Mouse (Mus musculus): ENCODE measurements around the gene Plin5. TPM values are rescaled to one million over a fixed set of nuclear protein-coding genes. Genes with fewer than 3 reads are reported as not detected.
"Not testable (repeated sequence)": the region's sequence is repeated elsewhere in the genome, so short reads cannot be mapped to it uniquely, and the experiment has no call there.

Plin5 gene
- polyA plus RNA-seq, 1 experiment from 2014 or later: 0.31 TPM

DNA sequence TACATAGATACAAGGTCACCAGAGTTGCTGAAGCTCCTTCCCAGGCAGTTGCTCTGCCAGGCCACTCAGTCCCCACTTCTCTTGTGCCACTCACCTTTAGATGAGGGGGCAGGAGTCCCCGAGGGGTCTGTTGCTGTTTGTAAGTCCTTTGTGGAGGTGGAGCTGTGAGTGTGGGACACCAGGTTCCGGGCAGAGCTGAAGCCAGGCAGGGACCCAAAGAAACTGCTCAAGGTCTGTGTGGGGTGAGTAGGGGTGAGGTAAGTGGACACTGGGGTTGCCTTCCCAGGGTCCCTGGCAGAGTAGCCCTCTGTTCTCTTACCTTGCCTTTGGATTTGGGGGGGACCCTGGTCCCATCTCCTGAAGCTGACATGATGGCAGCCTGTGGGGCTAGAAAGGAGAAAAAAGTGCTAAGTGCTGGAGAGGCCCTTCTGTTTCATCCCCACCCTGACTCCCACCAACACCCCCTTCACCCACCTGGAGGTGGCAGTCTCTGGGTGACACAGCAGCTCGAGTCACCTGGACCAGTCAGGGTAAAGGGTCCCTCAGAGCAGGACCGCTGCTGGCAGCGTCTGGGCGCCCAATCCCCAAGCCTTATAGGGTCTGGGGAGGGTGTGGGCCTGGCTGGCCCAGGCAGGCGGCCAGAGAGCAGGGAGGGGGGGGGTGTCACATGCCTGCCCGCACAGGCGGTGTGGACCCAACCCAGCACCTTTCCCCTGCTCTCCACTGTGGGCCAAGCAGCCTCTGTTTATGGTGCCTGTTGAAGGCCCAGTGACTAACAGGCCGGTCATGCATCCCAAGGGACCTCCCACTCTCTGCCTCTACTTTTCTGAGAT lies 8.0 kb downstream of the Plin5 start, which contains the start of gene Plin4:
Plin4 (minus strand) TSS at position 585 of the 833 bp plus-strand sequence.
- 0 out of 2 replicates have a peak, but pooled peaks have one; percentile 32 for ATAC-seq (replicated peaks; ENCODE audit: insufficient number of reproducible peaks, low FRiP score, low TSS enrichment, low read depth)
- WGBS: 59% methylated on average over 10 of the region's 10 CpGs

GRCm38 (mm10) chr17:56108334-56109044 lies 8.9 kb downstream of the Plin5 start:
- H3K9ac ChIP-seq (replicated peaks; ENCODE audit: low read length): no peak overlapping the region
- no peaks in the 10 kb centered on the region for H3K27me3 ChIP-seq (ENCODE audit: control insufficient read depth, insufficient read depth, low read length)
- no peak overlapping the region for H3K4me3 ChIP-seq (ENCODE audit: low read depth, low read length)
- H3K36me3 ChIP-seq (replicated peaks; ENCODE audit: control insufficient read depth, insufficient read depth, low read depth, low read length): no peaks in the 10 kb centered on the region
- no peak for ATAC-seq (replicated peaks; ENCODE audit: insufficient number of reproducible peaks, low FRiP score, low TSS enrichment, low read depth)
- no peaks in the 10 kb centered on the region for H3K4me1 ChIP-seq (ENCODE audit: control insufficient read depth, insufficient read depth, low read length)
- DNase-seq (ENCODE audit: low spot score): no peak
- H3K27ac ChIP-seq (replicated peaks; ENCODE audit: low read depth, low read length): no peak overlapping the region
- H3K9me3 ChIP-seq (replicated peaks; ENCODE audit: control insufficient read depth, low read length): no peaks in the 10 kb centered on the region
- 82% methylated on average over 6 of the region's 6 CpGs for WGBS
- H3K4me2 ChIP-seq (ENCODE audit: low read depth, low read length): no peak overlapping the region

More for the DNA sequence above, 8.0 kb downstream of the Plin5 start, which contains the start of gene Plin4:
- no peak for DNase-seq (ENCODE audit: low spot score)
- Histone ChIP-seq H3K36me3 (replicated peaks; ENCODE audit: control insufficient read depth, insufficient read depth, low read depth, low read length) (no peaks in the 10 kb centered on the region), H3K4me1 (ENCODE audit: control insufficient read depth, insufficient read depth, low read length) (no peaks in the 10 kb centered on the region), H3K27me3 (ENCODE audit: control insufficient read depth, insufficient read depth, low read length) (no peaks in the 10 kb centered on the region), H3K9me3 (replicated peaks; ENCODE audit: control insufficient read depth, low read length) (no peaks in the 10 kb centered on the region), H3K4me3 (ENCODE audit: low read depth, low read length) (no peak within 1 kb of the TSS), H3K9ac (replicated peaks; ENCODE audit: low read length) (no peak within 1 kb of the TSS), H3K4me2 (ENCODE audit: low read depth, low read length) (no peak within 1 kb of the TSS), H3K27ac (replicated peaks; ENCODE audit: low read depth, low read length) (no peak within 1 kb of the TSS)

GRCm38 (mm10) chr17:56107736-56108135 lies 9.7 kb downstream of the Plin5 start:
- WGBS: 63% methylated on average over 2 of the region's 2 CpGs
- no peaks in the 10 kb centered on the region for H3K9me3 ChIP-seq (replicated peaks; ENCODE audit: control insufficient read depth, low read length)
- no peaks in the 10 kb centered on the region for H3K27me3 ChIP-seq (ENCODE audit: control insufficient read depth, insufficient read depth, low read length)
- no peak for ATAC-seq (replicated peaks; ENCODE audit: insufficient number of reproducible peaks, low FRiP score, low TSS enrichment, low read depth)
- no peak overlapping the region for H3K9ac ChIP-seq (replicated peaks; ENCODE audit: low read length)
- no peak overlapping the region for H3K4me2 ChIP-seq (ENCODE audit: low read depth, low read length)
- no peak for DNase-seq (ENCODE audit: low spot score)
- H3K4me3 ChIP-seq (ENCODE audit: low read depth, low read length): no peak overlapping the region
- H3K4me1 ChIP-seq (ENCODE audit: control insufficient read depth, insufficient read depth, low read length): no peaks in the 10 kb centered on the region
- no peaks in the 10 kb centered on the region for H3K36me3 ChIP-seq (replicated peaks; ENCODE audit: control insufficient read depth, insufficient read depth, low read depth, low read length)
- no peak overlapping the region for H3K27ac ChIP-seq (replicated peaks; ENCODE audit: low read depth, low read length)

DNA sequence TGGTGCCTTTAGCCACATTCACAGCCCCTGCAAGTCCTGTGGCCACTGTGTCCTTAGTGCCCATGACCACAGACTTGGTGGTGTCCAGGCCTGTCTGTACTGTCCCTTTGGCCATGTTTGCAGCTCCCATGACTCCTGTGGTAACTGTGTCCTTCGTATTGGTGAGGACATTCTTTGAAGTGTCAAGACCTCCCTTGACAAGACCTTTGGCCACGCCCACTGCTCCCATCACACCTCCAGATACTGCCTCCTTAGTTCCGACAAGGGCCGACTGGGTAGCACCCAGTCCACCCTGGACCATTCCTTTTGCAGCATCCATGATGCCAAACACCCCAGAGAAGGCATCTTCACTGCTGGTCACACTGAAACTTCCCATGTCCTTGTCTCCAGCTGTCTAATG lies 10.4 kb downstream of the Plin5 start:
- ATAC-seq (replicated peaks; ENCODE audit: insufficient number of reproducible peaks, low FRiP score, low TSS enrichment, low read depth): no peak

GRCm38 (mm10) chr17:56106436-56106835 lies 11.0 kb downstream of the Plin5 start:
- H3K4me3 ChIP-seq (ENCODE audit: low read depth, low read length); H3K9me3 ChIP-seq (replicated peaks; ENCODE audit: control insufficient read depth, low read length); DNase-seq (ENCODE audit: low spot score); H3K9ac ChIP-seq (replicated peaks; ENCODE audit: low read length); ATAC-seq (replicated peaks; ENCODE audit: insufficient number of reproducible peaks, low FRiP score, low TSS enrichment, low read depth); H3K27me3 ChIP-seq (ENCODE audit: control insufficient read depth, insufficient read depth, low read length); H3K4me1 ChIP-seq (ENCODE audit: control insufficient read depth, insufficient read depth, low read length); H3K36me3 ChIP-seq (replicated peaks; ENCODE audit: control insufficient read depth, insufficient read depth, low read depth, low read length); H3K4me2 ChIP-seq (ENCODE audit: low read depth, low read length); H3K27ac ChIP-seq (replicated peaks; ENCODE audit: low read depth, low read length): not testable (repeated sequence)
- 95% methylated on average over 4 of the region's 4 CpGs for WGBS

More for the DNA sequence above, 10.4 kb downstream of the Plin5 start:
- H3K4me3 ChIP-seq (ENCODE audit: low read depth, low read length): no peak overlapping the region
- H3K4me1 ChIP-seq (ENCODE audit: control insufficient read depth, insufficient read depth, low read length): no peaks in the 10 kb centered on the region
- H3K36me3 ChIP-seq (replicated peaks; ENCODE audit: control insufficient read depth, insufficient read depth, low read depth, low read length): no peaks in the 10 kb centered on the region; the same call in none of the 2 replicates
- H3K4me2 ChIP-seq (ENCODE audit: low read depth, low read length): no peak overlapping the region
- DNase-seq (ENCODE audit: low spot score): no peak
- no peak overlapping the region for H3K27ac ChIP-seq (replicated peaks; ENCODE audit: low read depth, low read length)
- H3K9me3 ChIP-seq (replicated peaks; ENCODE audit: control insufficient read depth, low read length): no peaks in the 10 kb centered on the region
- 83% methylated on average over 4 of the region's 4 CpGs for WGBS
- no peaks in the 10 kb centered on the region for H3K27me3 ChIP-seq (ENCODE audit: control insufficient read depth, insufficient read depth, low read length)
- no peak overlapping the region for H3K9ac ChIP-seq (replicated peaks; ENCODE audit: low read length)

DNA sequence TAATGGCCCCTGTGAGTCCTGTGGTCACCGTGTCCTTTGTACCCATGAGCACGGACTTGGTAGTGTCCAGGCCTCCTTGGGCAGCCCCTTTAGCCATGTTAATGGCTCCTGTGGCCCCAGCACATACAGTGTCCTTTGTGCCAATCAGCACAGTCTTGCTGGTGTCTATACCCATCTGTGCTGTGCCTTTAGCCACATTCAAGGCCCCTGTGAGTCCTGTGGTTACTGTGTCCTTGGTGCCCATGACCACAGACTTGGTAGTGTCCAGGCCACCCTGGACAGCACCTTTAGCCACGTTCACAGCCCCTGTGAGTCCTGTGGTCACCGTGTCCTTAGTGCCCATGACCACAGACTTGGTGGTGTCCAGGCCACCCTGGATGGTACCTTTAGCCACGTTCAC lies 12.6 kb downstream of the Plin5 start:
- not testable (repeated sequence) for H3K27ac ChIP-seq (replicated peaks; ENCODE audit: low read depth, low read length); H3K9ac ChIP-seq (replicated peaks; ENCODE audit: low read length); H3K4me3 ChIP-seq (ENCODE audit: low read depth, low read length); H3K9me3 ChIP-seq (replicated peaks; ENCODE audit: control insufficient read depth, low read length); H3K27me3 ChIP-seq (ENCODE audit: control insufficient read depth, insufficient read depth, low read length); DNase-seq (ENCODE audit: low spot score); H3K4me2 ChIP-seq (ENCODE audit: low read depth, low read length); ATAC-seq (replicated peaks; ENCODE audit: insufficient number of reproducible peaks, low FRiP score, low TSS enrichment, low read depth); H3K4me1 ChIP-seq (ENCODE audit: control insufficient read depth, insufficient read depth, low read length); H3K36me3 ChIP-seq (replicated peaks; ENCODE audit: control insufficient read depth, insufficient read depth, low read depth, low read length)
- 89% methylated on average over 1 of the region's 5 CpGs for WGBS

GRCm38 (mm10) chr17:56103465-56104285 lies 13.7 kb downstream of the Plin5 start:
- Histone ChIP-seq H3K27me3 (ENCODE audit: control insufficient read depth, insufficient read depth, low read length) (no peaks in the 10 kb centered on the region), H3K36me3 (replicated peaks; ENCODE audit: control insufficient read depth, insufficient read depth, low read depth, low read length) (peaks cover 10% of the 10 kb centered on the region), H3K4me3 (ENCODE audit: low read depth, low read length) (no peak overlapping the region), H3K9ac (replicated peaks; ENCODE audit: low read length) (no peak overlapping the region), H3K4me2 (ENCODE audit: low read depth, low read length) (no peak overlapping the region), H3K27ac (replicated peaks; ENCODE audit: low read depth, low read length) (no peak overlapping the region), H3K9me3 (replicated peaks; ENCODE audit: control insufficient read depth, low read length) (no peaks in the 10 kb centered on the region), H3K4me1 (ENCODE audit: control insufficient read depth, insufficient read depth, low read length) (no peaks in the 10 kb centered on the region)
- DNase-seq (ENCODE audit: low spot score) (no peak), ATAC-seq (replicated peaks; ENCODE audit: insufficient number of reproducible peaks, low FRiP score, low TSS enrichment, low read depth) (no peak)
- 94% methylated on average over 8 of the region's 8 CpGs for WGBS
